Mouse (Mus musculus) adrenal gland, adult 2 months (tissue): Measurements from ENCODE around the gene Krt12. TPM values are rescaled to one million over a fixed set of nuclear protein-coding genes. Genes with fewer than 3 reads are reported as not detected.

Experiments used
- DNase-seq: peaks from one replicate; pipeline ENCODE4 v3.0.0; 2021
- polyA plus RNA-seq: library from polyadenylated mRNA; depleted of rRNA; stranded (reverse); fragments of >200 nt; gene quantifications from 2 replicates; pipeline ENCODE4 v1.2.3, GENCODE M21; 2012; rRNA removed
- total RNA-seq, 2 experiments: library from RNA; stranded (reverse); gene quantifications; 2 replicates each; pipeline ENCODE4 v1.2.3; 2021

Krt12 gene
- total and polyA plus RNA-seq, 3 experiments, result not detected

DNA sequence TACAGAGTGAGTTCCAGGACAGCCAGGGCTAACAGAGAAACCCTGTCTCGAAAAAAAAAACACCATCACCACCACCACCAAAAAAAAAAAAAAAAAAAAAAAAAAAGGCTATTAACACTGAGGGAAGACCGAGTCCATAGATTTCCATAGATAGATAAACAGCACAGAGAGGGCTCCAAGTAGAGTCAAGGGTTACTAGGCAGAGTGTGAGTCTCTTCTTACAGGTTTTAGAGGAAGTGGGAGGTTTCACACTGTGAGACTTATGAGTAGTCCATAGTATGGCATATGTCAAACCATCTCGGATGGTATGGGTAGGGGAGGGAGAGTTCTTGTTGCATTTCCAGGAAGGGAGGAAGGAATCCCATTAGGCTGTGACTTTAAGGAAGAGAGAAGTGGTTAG lies 24.0 kb downstream of the Krt12 start:
- no peak for DNase-seq

DNA sequence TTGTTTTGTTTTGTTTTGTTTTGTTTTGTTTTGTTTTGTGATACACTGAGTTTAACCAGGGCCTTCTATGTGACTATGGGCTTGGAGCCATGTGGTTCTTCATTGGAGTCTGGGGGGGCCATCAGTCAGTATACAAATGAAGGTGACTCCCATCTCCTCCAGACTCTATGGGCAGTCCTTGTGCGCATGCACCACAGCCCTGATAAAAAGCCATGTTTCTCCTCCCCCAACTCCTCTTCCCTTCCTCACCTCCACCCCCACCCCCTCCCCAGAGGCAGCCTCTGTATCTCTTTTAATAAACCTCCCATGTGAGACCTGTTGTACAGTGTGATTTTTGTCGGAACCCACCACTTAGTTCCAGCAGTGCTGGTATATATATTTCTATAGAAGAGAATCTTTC lies 25.4 kb downstream of the Krt12 start:
- no peak for DNase-seq

DNA sequence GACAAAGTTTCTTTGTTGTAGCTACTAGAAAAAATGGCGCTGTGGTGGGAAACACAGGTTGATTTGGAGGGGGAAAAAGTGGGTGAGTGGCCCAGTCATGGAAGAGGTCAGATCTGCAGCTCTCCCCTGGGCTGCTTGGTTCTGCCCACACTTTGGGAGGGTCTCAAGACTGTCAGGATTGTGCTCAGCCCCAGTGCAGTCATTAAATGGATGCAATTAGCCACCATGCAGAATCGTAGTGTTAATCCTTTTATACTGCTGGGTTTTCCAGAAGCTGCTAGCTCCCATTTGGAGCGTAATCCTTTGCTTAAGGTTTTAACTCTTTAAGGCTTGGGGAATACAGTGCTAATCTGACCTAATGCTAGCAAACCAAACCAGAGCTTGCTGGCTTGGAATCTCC lies 26.0 kb downstream of the Krt12 start:
- DNase-seq, result no peak

DNA sequence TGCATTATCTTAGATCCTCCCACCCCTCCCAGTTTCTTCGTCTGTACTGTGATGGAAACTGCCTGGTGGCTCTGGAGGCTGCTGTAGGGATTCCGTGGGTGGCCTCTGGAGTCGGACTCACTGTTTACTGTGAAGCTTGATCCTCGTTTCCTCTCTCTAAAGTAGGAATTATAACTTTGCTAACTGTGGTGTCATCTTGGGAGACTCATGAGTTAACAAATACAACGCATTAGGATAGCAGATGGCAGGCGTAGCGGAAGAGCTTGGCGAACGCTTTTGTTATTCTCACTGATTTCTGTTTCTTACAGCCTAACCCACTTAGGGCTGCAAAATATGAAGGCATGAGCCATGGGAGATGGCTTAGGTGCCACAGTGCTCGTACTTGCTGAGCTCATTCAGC lies 29.6 kb downstream of the Krt12 start:
- no peak for DNase-seq

DNA sequence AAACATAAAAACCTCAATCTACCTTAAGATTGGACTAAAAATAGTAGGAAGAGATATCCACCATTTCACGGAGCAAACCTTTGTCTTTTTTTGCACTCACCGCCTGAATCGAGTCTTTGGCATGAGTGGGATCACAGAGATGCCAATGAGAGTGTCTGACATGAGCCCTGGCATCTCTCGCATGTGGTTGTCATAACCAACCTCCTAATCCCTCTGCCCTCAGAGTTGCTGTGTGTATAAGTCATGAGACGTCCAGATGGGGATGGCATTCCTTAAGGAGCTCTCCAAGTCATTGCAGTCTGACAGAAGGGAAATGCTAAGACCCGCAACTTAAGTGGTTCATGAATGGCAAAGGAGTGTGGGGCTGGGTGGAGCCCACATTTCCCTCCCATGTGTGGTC lies 30.7 kb downstream of the Krt12 start:
- DNase-seq, result no peak

DNA sequence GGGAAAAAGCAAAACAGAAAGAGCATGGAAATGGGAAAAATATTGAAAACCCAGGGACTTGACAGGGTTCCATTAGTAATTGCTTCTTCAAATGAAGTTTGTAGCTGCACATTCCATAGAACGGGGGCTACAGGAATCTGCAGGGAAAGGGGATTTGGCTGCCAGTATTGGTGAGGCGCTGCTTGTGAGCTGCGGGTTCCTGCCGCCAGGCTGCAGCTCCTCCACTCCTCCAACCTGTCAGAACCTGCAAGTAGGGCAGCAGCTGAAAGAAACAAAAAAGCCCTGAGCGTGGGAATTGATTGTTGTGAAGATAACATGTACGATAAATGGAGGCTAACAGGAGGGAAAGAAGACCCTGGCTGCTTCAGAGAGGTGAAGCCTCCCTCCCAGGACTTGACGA lies 31.2 kb downstream of the Krt12 start:
- DNase-seq, result no peak

DNA sequence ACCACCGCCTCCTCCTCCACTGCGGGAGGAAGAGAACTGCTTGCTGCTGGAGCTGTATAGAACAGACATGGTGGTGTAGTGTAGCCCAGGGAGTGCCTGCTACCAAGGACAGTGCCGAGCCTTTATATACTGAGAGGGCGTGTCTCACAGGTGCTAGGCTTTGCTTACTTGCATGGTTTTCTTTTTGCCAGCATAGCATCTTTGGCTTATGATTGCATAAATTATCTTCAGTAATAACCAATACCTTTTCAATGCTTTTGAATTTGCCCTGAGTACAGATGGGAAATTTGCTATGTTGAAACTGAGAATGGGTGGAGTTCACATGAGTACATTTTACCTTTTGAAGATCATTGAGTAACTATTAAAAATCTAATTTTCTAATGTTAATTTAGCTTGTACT lies 32.8 kb downstream of the Krt12 start, which contains the start of gene Krt10:
Gene Krt10 (minus strand): TSS at position 101 of the 400 bp plus-strand sequence.
- no peak for DNase-seq

DNA sequence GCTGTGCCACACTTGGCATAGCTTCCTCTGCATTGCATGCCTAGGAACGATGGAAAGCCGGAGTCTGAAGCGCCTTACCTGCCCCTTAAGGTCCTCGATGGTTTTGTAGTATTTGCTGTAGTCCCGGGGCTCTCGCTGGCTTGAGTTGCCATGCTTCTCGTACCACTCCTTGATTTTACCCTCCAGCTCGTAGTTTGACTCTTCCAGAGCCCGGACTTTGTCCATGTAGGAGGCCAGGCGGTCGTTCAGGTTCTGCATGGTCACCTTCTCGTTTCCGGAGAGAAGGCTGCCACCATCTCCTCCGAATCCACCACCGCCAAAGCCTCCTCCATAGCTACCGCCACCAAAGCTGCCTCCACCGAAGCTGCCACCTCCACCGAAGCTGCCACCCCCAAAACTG lies 33.4 kb downstream of the Krt12 start:
- DNase-seq, result no peak

DNA sequence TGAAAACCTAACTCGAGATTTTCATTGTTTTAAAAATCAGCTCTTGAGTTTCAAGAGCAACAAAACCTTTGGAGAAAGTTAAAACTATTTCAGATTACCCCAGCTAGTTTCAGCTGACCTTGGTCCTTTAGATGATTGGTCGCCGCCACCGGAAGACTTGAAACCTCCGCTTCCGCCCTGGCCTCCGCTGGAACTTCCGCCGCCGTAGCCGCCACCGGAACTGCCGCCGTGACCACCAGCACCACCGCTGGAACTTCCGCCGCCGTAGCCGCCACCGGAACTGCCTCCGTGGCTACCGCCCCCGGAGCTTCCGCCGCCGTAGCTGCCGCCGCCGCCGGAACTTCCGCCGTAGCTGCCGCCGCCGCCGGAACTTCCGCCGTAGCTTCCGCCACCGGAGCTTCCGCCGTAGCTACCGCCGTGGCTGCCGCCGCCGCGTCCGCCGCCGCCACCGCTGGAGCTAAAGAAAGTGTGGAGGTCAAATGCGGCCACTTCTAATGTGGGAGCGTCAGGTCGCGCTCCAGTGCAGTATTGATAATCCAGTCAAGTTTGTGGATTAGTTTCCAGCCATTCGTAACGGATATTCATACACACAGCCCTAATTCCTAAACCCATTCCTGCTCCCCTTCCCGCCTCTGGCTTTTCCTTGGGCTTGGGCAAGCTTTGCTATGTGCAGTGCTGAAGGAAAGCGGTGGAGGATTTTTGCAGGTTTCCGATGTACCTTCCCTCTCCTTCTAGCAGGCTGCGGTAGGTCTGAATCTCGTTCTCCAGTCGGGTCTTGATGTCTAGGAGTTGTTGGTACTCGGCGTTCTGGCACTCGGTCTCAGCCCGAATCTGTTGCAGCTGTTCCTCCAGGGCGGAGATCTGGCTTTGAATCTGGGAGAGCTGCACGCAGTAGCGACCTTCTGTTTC lies 36.0 kb downstream of the Krt12 start:
- peak; percentile 95 for DNase-seq

DNA sequence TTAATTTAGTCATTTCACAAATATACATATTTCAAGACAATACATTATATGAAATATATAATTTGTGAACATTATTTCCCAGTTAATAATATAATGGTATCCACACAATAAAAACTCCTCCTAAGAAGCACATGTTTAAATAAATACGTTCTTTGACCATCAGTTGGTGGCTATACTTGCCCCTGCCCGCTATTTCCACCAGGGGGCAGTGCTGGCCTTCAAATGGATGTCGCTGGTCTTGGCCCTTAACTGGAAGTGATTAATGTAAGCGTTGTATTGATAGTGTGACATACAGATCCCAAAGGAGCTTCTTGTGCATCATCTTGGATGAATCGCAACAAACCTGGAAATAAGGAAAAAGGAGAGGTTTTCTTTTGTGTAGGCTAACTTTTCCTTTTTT lies 42.5 kb downstream of the Krt12 start:
- peak; percentile 70 for DNase-seq

DNA sequence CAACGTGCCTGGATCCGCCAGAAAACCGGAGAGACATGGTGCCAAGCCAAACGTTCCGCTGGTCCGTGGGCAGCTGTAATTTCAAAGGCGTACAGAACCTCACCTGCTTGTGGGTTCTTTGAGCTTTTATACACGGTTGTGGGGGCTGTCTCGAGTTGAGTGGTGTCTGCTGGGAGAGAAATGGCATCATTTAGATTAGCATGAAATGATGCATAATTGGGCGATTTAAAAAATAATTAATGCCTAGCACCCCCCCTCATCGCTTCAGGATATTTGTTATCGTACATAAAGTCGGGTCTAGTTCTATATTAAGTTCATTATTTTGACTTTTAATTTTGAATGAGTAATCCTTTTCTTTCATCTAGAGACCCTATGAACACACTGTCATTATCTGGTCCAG lies 47.3 kb downstream of the Krt12 start, which contains the start of gene Krt28:
Gene Krt28 (minus strand): TSS at position 101 of the 400 bp plus-strand sequence.
- no peak for DNase-seq

DNA sequence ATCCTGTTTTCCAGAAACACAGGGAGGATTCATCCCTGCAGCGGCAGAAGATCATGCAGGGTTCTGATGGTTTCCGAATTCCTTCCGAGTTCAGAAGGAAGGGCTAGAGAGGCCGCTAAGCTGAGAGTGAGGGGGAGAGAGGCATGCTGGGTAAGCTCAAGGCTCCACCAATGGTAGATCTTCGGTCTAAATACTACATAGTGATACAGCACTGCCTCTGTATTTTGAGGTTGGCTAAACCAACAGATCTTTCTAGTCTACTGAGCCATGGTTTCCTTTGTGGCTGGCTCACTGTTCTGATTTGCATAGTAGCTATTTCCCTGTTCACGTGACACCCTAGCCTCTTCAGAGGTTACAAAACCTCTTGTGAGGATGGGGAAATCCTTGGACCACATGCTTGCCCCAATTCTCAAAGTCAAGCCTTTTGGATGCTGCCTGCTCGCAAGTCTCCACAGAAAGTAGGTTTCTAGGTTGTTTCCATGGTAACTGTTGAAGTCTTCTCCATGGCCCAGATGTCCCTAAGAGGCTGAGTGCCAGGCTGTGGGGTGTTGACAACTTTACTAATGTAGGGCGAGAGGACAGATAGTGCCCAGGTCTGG lies 52.1 kb downstream of the Krt12 start:
- DNase-seq, result no peak

DNA sequence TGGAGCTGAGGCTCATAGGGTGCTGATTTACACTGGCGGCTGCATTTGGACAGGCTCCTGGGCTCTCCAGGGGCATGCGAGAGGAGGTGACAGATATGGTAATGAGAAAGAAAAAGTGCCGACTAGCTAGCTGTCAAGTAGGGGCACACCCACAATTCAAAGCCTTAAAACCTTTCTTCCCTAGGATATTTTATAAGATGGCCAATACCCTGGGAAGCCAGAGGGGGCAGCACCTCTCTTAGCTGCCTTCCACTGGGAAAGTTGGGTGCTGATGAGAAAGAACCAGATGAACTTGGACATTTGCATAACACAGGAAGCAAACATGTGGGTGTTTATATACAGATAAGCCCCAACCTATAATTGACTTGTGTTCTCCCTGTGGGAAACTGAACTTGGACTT lies 52.8 kb downstream of the Krt12 start:
- DNase-seq, result no peak

DNA sequence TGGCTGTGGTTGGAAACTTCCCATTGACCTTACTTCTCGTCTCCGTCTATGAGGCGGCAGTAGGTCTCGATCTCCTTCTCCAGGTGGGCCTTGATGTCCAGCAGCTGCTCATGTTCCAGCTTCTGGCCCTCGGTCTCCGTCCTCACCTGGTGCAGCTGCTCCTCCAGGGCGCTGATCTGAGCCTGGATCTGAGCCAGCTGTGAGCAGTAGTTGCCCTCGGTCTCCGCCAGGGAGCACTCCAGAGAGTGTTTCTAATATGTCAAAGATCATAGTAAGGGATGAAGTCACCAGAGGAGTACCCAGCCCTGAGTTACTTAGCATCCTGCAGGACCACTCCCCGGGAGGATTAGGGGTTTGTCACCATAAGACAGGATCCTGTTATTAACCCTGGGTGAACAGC lies 55.3 kb downstream of the Krt12 start:
- DNase-seq, result peak; percentile 11

Other genes starting within 250 kb of the Krt12 start
- gene Smarce1, start 191.2 kb downstream of the Krt12 start, total RNA-seq, result 10 to 100 TPM; 49.9 to 54.4 TPM
- 10.0 and 10.3 TPM in 2 replicates for gene Smarce1, start 191.2 kb downstream of the Krt12 start, polyA plus RNA-seq
- gene Krt222, start 178.2 kb downstream of the Krt12 start, total RNA-seq, result 1 to 10 TPM; 1.4 to 2.2 TPM
- gene Krt222, start 178.2 kb downstream of the Krt12 start, polyA plus RNA-seq, result 0.07 and 0.09 TPM in 2 replicates
- gene Krt24, start 137.0 kb downstream of the Krt12 start, total RNA-seq, result not detected
- gene Krt24, start 137.0 kb downstream of the Krt12 start, polyA plus RNA-seq, result not detected in 2 replicates
- not detected for gene Krt25, start 99.3 kb downstream of the Krt12 start, total RNA-seq
- gene Krt25, start 99.3 kb downstream of the Krt12 start, polyA plus RNA-seq, result not detected in 2 replicates
- gene Krt26, start 84.3 kb downstream of the Krt12 start, total RNA-seq, result not detected
- not detected in 2 replicates for gene Krt26, start 84.3 kb downstream of the Krt12 start, polyA plus RNA-seq
- not detected for gene Krt27, start 71.2 kb downstream of the Krt12 start, total RNA-seq
- not detected in 2 replicates for gene Krt27, start 71.2 kb downstream of the Krt12 start, polyA plus RNA-seq
- not detected for gene Krt28, start 47.4 kb downstream of the Krt12 start, total RNA-seq
- not detected in 2 replicates for gene Krt28, start 47.4 kb downstream of the Krt12 start, polyA plus RNA-seq
- gene Krt10, start 32.9 kb downstream of the Krt12 start, total RNA-seq, result 1 to 10 TPM; 5.5 to 5.8 TPM
- 0.43 and 0.56 TPM in 2 replicates for gene Krt10, start 32.9 kb downstream of the Krt12 start, polyA plus RNA-seq
- under 1 TPM; 0.14 to 0.20 TPM for gene Krt20, start 15.9 kb upstream of the Krt12 start, total RNA-seq
- gene Krt20, start 15.9 kb upstream of the Krt12 start, polyA plus RNA-seq, result not detected in 2 replicates
- not detected for gene Krt23, start 70.9 kb upstream of the Krt12 start, total RNA-seq
- 0.12 TPM in 1 of 2 replicates, not detected in the other for gene Krt23, start 70.9 kb upstream of the Krt12 start, polyA plus RNA-seq
- not detected for gene Krt39, start 99.1 kb upstream of the Krt12 start, total RNA-seq
- gene Krt39, start 99.1 kb upstream of the Krt12 start, polyA plus RNA-seq, result not detected in 2 replicates
- not detected for gene Krt40, start 120.9 kb upstream of the Krt12 start, total RNA-seq
- gene Krt40, start 120.9 kb upstream of the Krt12 start, polyA plus RNA-seq, result not detected in 2 replicates
- gene Krtap3-3, start 128.6 kb upstream of the Krt12 start, total RNA-seq, result not detected
- not detected in 2 replicates for gene Krtap3-3, start 128.6 kb upstream of the Krt12 start, polyA plus RNA-seq
- not detected for gene Krtap3-2, start 134.6 kb upstream of the Krt12 start, total RNA-seq
- not detected in 2 replicates for gene Krtap3-2, start 134.6 kb upstream of the Krt12 start, polyA plus RNA-seq
- gene Gm11939, start 137.2 kb upstream of the Krt12 start, total RNA-seq, result not detected
- not detected in 2 replicates for gene Gm11939, start 137.2 kb upstream of the Krt12 start, polyA plus RNA-seq
- gene Krtap3-1, start 144.4 kb upstream of the Krt12 start, total RNA-seq, result not detected
- not detected in 2 replicates for gene Krtap3-1, start 144.4 kb upstream of the Krt12 start, polyA plus RNA-seq
- not detected for gene Krtap1-5, start 158.8 kb upstream of the Krt12 start, total RNA-seq
- gene Krtap1-5, start 158.8 kb upstream of the Krt12 start, polyA plus RNA-seq, result not detected in 2 replicates
- gene Krtap1-4, start 161.4 kb upstream of the Krt12 start, total RNA-seq, result not detected
- not detected in 2 replicates for gene Krtap1-4, start 161.4 kb upstream of the Krt12 start, polyA plus RNA-seq
- gene Krtap1-3, start 169.1 kb upstream of the Krt12 start, total RNA-seq, result not detected
- not detected in 2 replicates for gene Krtap1-3, start 169.1 kb upstream of the Krt12 start, polyA plus RNA-seq
- not detected for gene Krtap9-3, start 175.8 kb upstream of the Krt12 start, total RNA-seq
- not detected in 2 replicates for gene Krtap9-3, start 175.8 kb upstream of the Krt12 start, polyA plus RNA-seq
- not detected for gene Gm11938, start 181.0 kb upstream of the Krt12 start, total RNA-seq
- gene Gm11938, start 181.0 kb upstream of the Krt12 start, polyA plus RNA-seq, result not detected in 2 replicates
- gene Gm11937, start 187.9 kb upstream of the Krt12 start, total RNA-seq, result not detected
- gene Gm11937, start 187.9 kb upstream of the Krt12 start, polyA plus RNA-seq, result not detected in 2 replicates
- not detected for gene Krtap2-4, start 192.6 kb upstream of the Krt12 start, total RNA-seq
- not detected in 2 replicates for gene Krtap2-4, start 192.6 kb upstream of the Krt12 start, polyA plus RNA-seq
- gene Gm11562, start 198.2 kb upstream of the Krt12 start, total RNA-seq, result not detected
- not detected in 2 replicates for gene Gm11562, start 198.2 kb upstream of the Krt12 start, polyA plus RNA-seq
- not detected for gene Krtap4-1, start 206.0 kb upstream of the Krt12 start, total RNA-seq
- gene Krtap4-1, start 206.0 kb upstream of the Krt12 start, polyA plus RNA-seq, result not detected in 2 replicates
- gene Krtap4-2, start 212.8 kb upstream of the Krt12 start, total RNA-seq, result not detected
- not detected in 2 replicates for gene Krtap4-2, start 212.8 kb upstream of the Krt12 start, polyA plus RNA-seq
- not detected for gene Krtap4-7, start 221.8 kb upstream of the Krt12 start, total RNA-seq
- not detected in 2 replicates for gene Krtap4-7, start 221.8 kb upstream of the Krt12 start, polyA plus RNA-seq
- gene Gm11555, start 228.0 kb upstream of the Krt12 start, total RNA-seq, result not detected
- gene Gm11555, start 228.0 kb upstream of the Krt12 start, polyA plus RNA-seq, result not detected in 2 replicates
- not detected for gene Gm11563, start 236.7 kb upstream of the Krt12 start, total RNA-seq
- gene Gm11563, start 236.7 kb upstream of the Krt12 start, polyA plus RNA-seq, result not detected in 2 replicates
- gene Krtap4-6, start 243.7 kb upstream of the Krt12 start, total RNA-seq, result not detected
- not detected in 2 replicates for gene Krtap4-6, start 243.7 kb upstream of the Krt12 start, polyA plus RNA-seq